Mouse (Mus musculus): ENCODE measurements around the gene Pdcd7. TPM values are rescaled to one million over a fixed set of nuclear protein-coding genes. Genes with fewer than 3 reads are reported as not detected.

Gene Pdcd7
- total RNA-seq (2012; rRNA removed) (20.3 and 22.8 TPM in 2 replicates), polyA plus RNA-seq (2012; ENCODE audit: insufficient read depth in 1 of 2, insufficient read length in 2 of 2, low read depth in 1 of 2, low replicate concordance in 2 of 2, missing spikeins in 1 of 2) (10 to 100 TPM in 1 of 2 experiments, not detected in 1; 34.5 TPM)

DNA sequence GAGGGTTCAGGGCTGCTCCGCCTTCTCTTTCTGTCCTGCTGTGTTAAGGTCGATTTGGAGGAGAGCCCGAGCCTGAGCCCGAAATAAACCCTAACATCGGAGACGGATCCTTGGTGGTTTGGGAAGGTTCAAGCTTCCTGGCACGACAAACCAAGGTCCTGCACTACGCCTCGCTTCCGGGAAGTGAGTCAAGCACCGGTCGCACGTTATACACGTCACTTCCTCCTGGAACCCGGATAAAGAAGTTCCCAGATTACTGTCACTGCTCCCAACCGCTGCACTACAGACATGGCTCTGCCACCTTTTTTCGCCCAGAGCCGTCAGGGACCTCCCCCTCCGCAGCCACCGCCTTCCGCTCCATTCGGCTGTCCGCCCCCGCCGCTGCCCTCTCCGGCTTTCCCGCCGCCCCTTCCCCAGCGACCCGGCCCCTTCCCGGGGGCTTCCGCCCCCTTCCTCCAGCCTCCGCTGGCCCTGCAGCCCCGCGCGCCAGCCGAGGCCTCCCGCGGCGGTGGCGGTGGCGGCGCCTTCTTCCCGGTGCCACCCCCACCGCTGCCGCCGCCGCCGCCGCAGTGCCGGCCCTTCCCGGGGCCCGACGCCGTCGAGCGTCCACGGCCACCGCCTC is at the start of gene Pdcd7:
Gene Pdcd7 (plus strand): TSS at position 251 of the 622 bp plus-strand sequence.
- no peak for TF ChIP-seq MYB (IDR thresholded peaks at IDR 0.05; ENCODE audit: low read depth, low read length)
- peak; percentile 93 for TF ChIP-seq TBP (IDR thresholded peaks at IDR 0.05; ENCODE audit: low read depth, low read length)
- TF ChIP-seq ZMIZ1 (IDR thresholded peaks at IDR 0.05; ENCODE audit: low read depth, low read length): peak; percentile 64; the same call in 1 of the 2 replicates
- TF ChIP-seq NELFE (IDR thresholded peaks at IDR 0.05; ENCODE audit: low read depth, low read length): peak; percentile 85
- TF ChIP-seq HCFC1 (IDR thresholded peaks at IDR 0.05; ENCODE audit: low read depth, low read length): peak; percentile 93
- no peak for TF ChIP-seq BHLHE40 (IDR thresholded peaks at IDR 0.05; ENCODE audit: borderline replicate concordance, low read depth, low read length)
- TF ChIP-seq TAL1 (IDR thresholded peaks at IDR 0.05; ENCODE audit: low read length): no peak
- TF ChIP-seq RCOR1 (IDR thresholded peaks at IDR 0.05; ENCODE audit: low read depth, low read length): no peak
- 0 out of 2 replicates have a peak, but pooled peaks have one; percentile 7 for TF ChIP-seq NRF1 (IDR thresholded peaks at IDR 0.05; ENCODE audit: insufficient read depth, low read depth, low read length, poor library complexity, severe bottlenecking)
- no peak for TF ChIP-seq CHD2 (IDR thresholded peaks at IDR 0.05; ENCODE audit: low read length)
- TF ChIP-seq KAT2A (conservative IDR thresholded peaks at IDR 0.05; ENCODE audit: low read depth, low read length): peak; percentile 80
- peak; percentile 58; the same call in 1 of the 2 replicates for TF ChIP-seq MAX (IDR thresholded peaks at IDR 0.05; ENCODE audit: low read length)
- TF ChIP-seq POLR2AphosphoS2 (IDR thresholded peaks at IDR 0.05; ENCODE audit: low read length): peak; percentile 66; the same call in 1 of the 2 replicates
- TF ChIP-seq RAD21 (IDR thresholded peaks at IDR 0.05; ENCODE audit: low read depth, low read length): no peak
- TF ChIP-seq ZNF384 (IDR thresholded peaks at IDR 0.05; ENCODE audit: low read depth, low read length): no peak
- peak; percentile 48; the same call in 1 of the 2 replicates for TF ChIP-seq ETS1 (IDR thresholded peaks at IDR 0.05; ENCODE audit: low read depth, low read length)
- peak; percentile 13; the same call in 1 of the 2 replicates for TF ChIP-seq GATA1 (IDR thresholded peaks at IDR 0.05; ENCODE audit: low read depth, low read length)
- TF ChIP-seq POLR2AphosphoS5 (IDR thresholded peaks at IDR 0.05; ENCODE audit: borderline replicate concordance, low read depth, low read length): no peak
- no peak for TF ChIP-seq EP300 (IDR thresholded peaks at IDR 0.05; ENCODE audit: low read depth in 1 of 2, low read length in 2 of 2)
- peak; percentile 98 for TF ChIP-seq ELF1 (IDR thresholded peaks at IDR 0.05; ENCODE audit: low read depth, low read length)
- peak; percentile 81 for TF ChIP-seq MXI1 (IDR thresholded peaks at IDR 0.05; ENCODE audit: low read depth, low read length)
- TF ChIP-seq SIN3A (IDR thresholded peaks at IDR 0.05; ENCODE audit: low read length): peak; percentile 91
- peak; percentile 68; the same call in 1 of the 2 replicates for TF ChIP-seq JUND (IDR thresholded peaks at IDR 0.05; ENCODE audit: low read depth, low read length)
- TF ChIP-seq MAFK (IDR thresholded peaks at IDR 0.05; ENCODE audit: borderline replicate concordance, low read depth, low read length): no peak
- no peak for TF ChIP-seq CHD1 (IDR thresholded peaks at IDR 0.05; ENCODE audit: low read depth, low read length)
- TF ChIP-seq MEF2A (IDR thresholded peaks at IDR 0.05; ENCODE audit: extremely low read depth, insufficient replicate concordance, low read depth, low read length, poor library complexity, severe bottlenecking): no peak
- peak; percentile 39 to 87; a peak in 3 of 4 replicates for TF ChIP-seq POLR2A (IDR thresholded peaks at IDR 0.05; ENCODE audit: control insufficient read depth in 1 of 2, insufficient read depth in 1 of 2, low read depth in 1 of 2, low read length in 2 of 2, poor library complexity in 1 of 2)
- TF ChIP-seq MYC (IDR thresholded peaks at IDR 0.05; ENCODE audit: low read depth, low read length): peak; percentile 51; the same call in 1 of the 2 replicates
- TF ChIP-seq TCF12 (IDR thresholded peaks at IDR 0.05; ENCODE audit: low read depth, low read length): peak; percentile 55
- TF ChIP-seq ZKSCAN1 (IDR thresholded peaks at IDR 0.05; ENCODE audit: low read depth, low read length): no peak
- H3K27ac ChIP-seq (ENCODE audit: control insufficient read depth, low read depth, low read length): peak within 1 kb of the TSS; percentile 56
- H3K27me3 ChIP-seq (ENCODE audit: control insufficient read depth in 1 of 2, insufficient read depth in 2 of 2, low read length in 2 of 2): no peaks in the 10 kb centered on the region

More for the DNA sequence above, at the start of gene Pdcd7:
- no peaks in the 10 kb centered on the region for H3K9me3 ChIP-seq (replicated peaks; ENCODE audit: insufficient read depth, low read length)
- peak within 1 kb of the TSS; percentile 89 for H3K9ac ChIP-seq (ENCODE audit: control insufficient read depth, low read depth, low read length, poor library complexity, severe bottlenecking)
- H3K4me3 ChIP-seq (ENCODE audit: control insufficient read depth in 1 of 2, insufficient read depth in 1 of 2, low read depth in 2 of 2, low read length in 2 of 2): peak within 1 kb of the TSS; percentile 65 to 95
- peaks cover 46% of the 10 kb centered on the region for H3K79me2 ChIP-seq (ENCODE audit: control insufficient read depth, insufficient read depth, low read length, poor library complexity)
- H3K4me1 ChIP-seq (ENCODE audit: control insufficient read depth in 1 of 2, insufficient read depth in 2 of 2, low read length in 2 of 2): peaks cover 0 to 13% of the 10 kb centered on the region in 2 experiments
- peaks cover 0 to 23% of the 10 kb centered on the region in 2 experiments; a peak in 2 of 4 replicates for H3K36me3 ChIP-seq (ENCODE audit: control insufficient read depth in 1 of 2, insufficient read depth in 2 of 2, low read length in 2 of 2)
- peak; percentile 98 for DNase-seq (ENCODE audit: low read depth, low spot score)
